Mouse (Mus musculus) embryonic facial prominence, embryonic 15.5 days (tissue): ENCODE measurements at regions not wholly inside any gene's neighbourhood (a gene's known extent, or its start where the extent isn't known, plus 50 kb on each side); places are given as distances from the start of the nearest gene placed in this dataset.

Experiments used
- ATAC-seq: fragments of 200-750 bp; cut with Nextera tagmentation; 2 replicates; pipeline ENCODE4 v1.8.0; 2017; ENCODE audit warnings: low read depth, moderate TSS enrichment; ENCODE audit not compliant: insufficient number of reproducible peaks, low FRiP score, low TSS enrichment
- H3K27ac ChIP-seq: fragments of 300-500 bp; sonication (generic); replicated peaks from 2 replicates; pipeline ENCODE4 v1.5.1; 2015; ENCODE audit warnings: mild to moderate bottlenecking, inconsistent platforms
- H3K27me3 ChIP-seq: fragments of 300-500 bp; sonication (generic); 2 replicates; pipeline ENCODE4 v1.6.1; 2015; ENCODE audit warnings: inconsistent platforms
- H3K36me3 ChIP-seq: fragments of 300-500 bp; sonication (generic); 2 replicates; pipeline ENCODE4 v1.6.1; 2015; ENCODE audit warnings: mild to moderate bottlenecking, inconsistent platforms
- H3K4me1 ChIP-seq: fragments of 300-500 bp; sonication (generic); 2 replicates; pipeline ENCODE4 v1.6.1; 2015; ENCODE audit warnings: inconsistent platforms
- H3K4me2 ChIP-seq: fragments of 300-500 bp; sonication (generic); replicated peaks from 2 replicates; pipeline ENCODE4 v1.6.1; 2015; ENCODE audit warnings: mild to moderate bottlenecking, inconsistent platforms
- H3K4me3 ChIP-seq: fragments of 300-500 bp; sonication (generic); replicated peaks from 2 replicates; pipeline ENCODE4 v1.5.1; 2015; ENCODE audit warnings: mild to moderate bottlenecking, inconsistent platforms
- H3K9ac ChIP-seq: fragments of 300-500 bp; sonication (generic); 2 replicates; pipeline ENCODE4 v1.6.1; 2015; ENCODE audit warnings: inconsistent platforms
- H3K9me3 ChIP-seq: fragments of 300-500 bp; sonication (generic); replicated peaks from 2 replicates; pipeline ENCODE4 v1.6.1; 2016; ENCODE audit warnings: inconsistent platforms
- WGBS: fragments of 180-500 bp; shearing (Covaris S2); methylation state at CpG from one replicate; pipeline ENCODE4 v1.1.7; 2015; 5-methylcytosine and 5-hydroxymethylcytosine counted together

DNA sequence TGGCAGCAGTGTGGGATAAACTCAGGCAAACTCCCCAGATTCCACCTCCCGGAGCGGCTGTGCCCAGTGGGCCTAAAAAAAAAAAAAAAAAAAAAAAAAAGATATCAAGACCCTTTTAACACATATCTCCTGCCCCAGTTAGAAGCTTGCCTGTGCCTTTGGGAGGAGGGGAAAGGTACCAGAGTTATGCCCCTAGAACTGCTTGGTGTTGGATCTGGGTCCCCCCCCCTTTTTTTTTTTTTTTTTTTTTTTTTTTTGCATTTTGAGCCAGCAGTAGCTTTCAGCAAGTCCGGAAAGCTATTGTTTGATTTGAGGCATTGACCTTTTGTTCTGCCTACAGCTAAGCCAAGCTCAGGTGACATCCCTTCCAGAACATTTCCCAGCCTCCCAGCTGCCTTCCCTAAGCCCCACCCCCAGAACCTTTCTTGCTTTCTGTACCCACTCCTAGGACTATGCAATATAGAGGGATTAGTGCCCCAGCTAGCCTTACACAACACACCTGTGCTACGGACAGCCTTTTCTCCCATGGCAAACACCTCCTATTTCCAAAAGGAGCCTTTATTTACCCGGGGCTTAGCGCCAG is 252.1 kb upstream of the Prok2 start:
- no peak overlapping the region for H3K27ac ChIP-seq
- no peak for ATAC-seq
- H3K27me3 ChIP-seq = no peaks in the 10 kb centered on the region; the same call in 1 of the 2 replicates
- H3K4me1 ChIP-seq = peaks cover 14% of the 10 kb centered on the region; the same call in 1 of the 2 replicates
- WGBS = 61% methylated on average over 6 of the region's 6 CpGs
- H3K36me3 ChIP-seq = no peaks in the 10 kb centered on the region
- H3K4me3 ChIP-seq = no peak overlapping the region
- H3K9me3 ChIP-seq = no peaks in the 10 kb centered on the region
- no peak overlapping the region for H3K4me2 ChIP-seq
- H3K9ac ChIP-seq = no peak overlapping the region

- Histone ChIP-seq H3K4me1 (peaks cover 20% of the 10 kb centered on the region), H3K9me3 (no peaks in the 10 kb centered on the region), H3K4me2 (no peak overlapping the region), H3K4me3 (no peak overlapping the region), H3K9ac (no peak overlapping the region), H3K27ac (no peak overlapping the region), H3K36me3 (no peaks in the 10 kb centered on the region), H3K27me3 (peaks cover 3% of the 10 kb centered on the region; the same call in 1 of the 2 replicates)
- 59% methylated on average over 5 of the region's 5 CpGs for WGBS
- ATAC-seq = no peak
These were observed 250.0 kb upstream of the Prok2 start for GRCm38 (mm10) chr6:99976144-99976543.

GRCm38 (mm10) chr6:99975486-99975885 is 249.3 kb upstream of the Prok2 start:
- ATAC-seq = no peak
- no peak overlapping the region for H3K9ac ChIP-seq
- no peak overlapping the region for H3K4me2 ChIP-seq
- H3K9me3 ChIP-seq = no peaks in the 10 kb centered on the region
- H3K27ac ChIP-seq = no peak overlapping the region
- no peaks in the 10 kb centered on the region for H3K36me3 ChIP-seq
- WGBS = 75% methylated on average over 7 of the region's 7 CpGs
- peaks cover 3% of the 10 kb centered on the region; the same call in 1 of the 2 replicates for H3K27me3 ChIP-seq
- no peak overlapping the region for H3K4me3 ChIP-seq
- H3K4me1 ChIP-seq = peaks cover 21% of the 10 kb centered on the region

- Histone ChIP-seq H3K9me3 (no peaks in the 10 kb centered on the region), H3K27me3 (peaks cover 3% of the 10 kb centered on the region; the same call in 1 of the 2 replicates), H3K36me3 (no peaks in the 10 kb centered on the region), H3K27ac (no peak overlapping the region), H3K4me3 (no peak overlapping the region), H3K4me2 (no peak overlapping the region), H3K4me1 (peaks cover 21% of the 10 kb centered on the region), H3K9ac (no peak overlapping the region)
- no peak for ATAC-seq
- WGBS = 74% methylated on average over 4 of the region's 4 CpGs
These were observed 248.3 kb upstream of the Prok2 start for GRCm38 (mm10) chr6:99974464-99974863.

GRCm38 (mm10) chr6:99971376-99971775 is 245.2 kb upstream of the Prok2 start:
- peaks cover 3% of the 10 kb centered on the region; the same call in 1 of the 2 replicates for H3K27me3 ChIP-seq
- 45% methylated on average over 9 of the region's 9 CpGs for WGBS
- H3K4me1 ChIP-seq = peaks cover 21% of the 10 kb centered on the region
- ATAC-seq = no peak
- H3K9me3 ChIP-seq = no peaks in the 10 kb centered on the region
- H3K4me2 ChIP-seq = no peak overlapping the region
- no peak overlapping the region for H3K27ac ChIP-seq
- H3K9ac ChIP-seq = no peak overlapping the region
- no peak overlapping the region for H3K4me3 ChIP-seq
- no peaks in the 10 kb centered on the region for H3K36me3 ChIP-seq

DNA sequence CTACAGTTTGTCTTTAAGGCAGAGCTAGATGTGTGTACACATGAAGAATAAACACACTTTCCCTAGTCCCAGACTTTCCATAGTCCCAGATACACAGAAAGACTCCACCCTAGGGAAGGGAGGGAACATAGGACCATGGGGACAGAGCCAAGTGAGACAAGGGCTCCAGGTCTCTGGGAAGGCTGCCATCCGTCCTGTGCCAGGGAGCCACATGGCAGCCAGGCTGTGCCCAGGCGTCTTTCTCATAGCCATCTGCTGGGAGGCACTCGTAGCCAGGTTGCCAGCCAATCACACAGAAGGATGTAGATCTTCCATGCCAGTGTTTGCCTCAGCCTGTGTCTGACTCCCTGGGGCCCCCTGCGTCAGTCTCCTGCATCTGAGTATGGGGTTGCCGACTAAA is 242.7 kb upstream of the Prok2 start:
- no peaks in the 10 kb centered on the region for H3K9me3 ChIP-seq
- H3K4me1 ChIP-seq = peaks cover 16% of the 10 kb centered on the region
- 0 out of 2 replicates have a peak, but pooled peaks have one; percentile 26 for ATAC-seq
- H3K4me3 ChIP-seq = no peak overlapping the region
- no peak overlapping the region for H3K27ac ChIP-seq
- peaks cover 3% of the 10 kb centered on the region; the same call in 1 of the 2 replicates for H3K27me3 ChIP-seq
- no peak overlapping the region for H3K4me2 ChIP-seq
- WGBS = 49% methylated on average over 5 of the region's 5 CpGs
- H3K9ac ChIP-seq = no peak overlapping the region
- H3K36me3 ChIP-seq = no peaks in the 10 kb centered on the region

- peaks cover 10% of the 10 kb centered on the region; the same call in 1 of the 2 replicates for H3K4me1 ChIP-seq
- WGBS = 83% methylated on average over 6 of the region's 6 CpGs
- H3K27me3 ChIP-seq = 0 out of 2 replicates have a peak, but pooled peaks cover 3% of the 10 kb centered on the region
- H3K9ac ChIP-seq = no peak overlapping the region
- no peak overlapping the region for H3K27ac ChIP-seq
- no peak overlapping the region for H3K4me2 ChIP-seq
- no peaks in the 10 kb centered on the region for H3K9me3 ChIP-seq
- no peak overlapping the region for H3K4me3 ChIP-seq
- no peak for ATAC-seq
- no peaks in the 10 kb centered on the region for H3K36me3 ChIP-seq
These were observed 241.3 kb upstream of the Prok2 start for GRCm38 (mm10) chr6:99967465-99967864.

DNA sequence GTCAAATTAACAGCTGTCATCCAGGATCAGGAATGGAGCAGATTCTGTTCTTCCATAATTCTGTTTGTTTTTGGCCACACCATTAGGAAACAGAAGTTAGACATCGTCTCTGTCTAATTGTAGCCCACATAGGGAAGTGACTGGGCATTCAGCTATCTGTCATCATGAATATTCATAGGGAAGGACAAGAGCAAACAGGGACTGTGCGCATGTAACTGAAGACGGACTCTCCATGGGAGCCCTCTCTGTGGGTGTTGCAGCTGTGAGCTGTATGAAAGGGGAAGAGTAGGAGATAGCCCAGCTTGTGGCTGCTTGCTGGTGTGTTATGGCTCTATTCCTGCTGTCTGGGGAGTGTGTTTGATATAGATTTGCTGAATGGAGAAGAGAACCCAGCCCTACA is 238.3 kb upstream of the Prok2 start:
- ATAC-seq = no peak
- Histone ChIP-seq H3K27ac (no peak overlapping the region), H3K4me1 (0 out of 2 replicates have a peak, but pooled peaks cover 9% of the 10 kb centered on the region), H3K27me3 (no peaks in the 10 kb centered on the region), H3K9ac (no peak overlapping the region), H3K4me2 (no peak overlapping the region), H3K9me3 (no peaks in the 10 kb centered on the region), H3K4me3 (no peak overlapping the region), H3K36me3 (no peaks in the 10 kb centered on the region)
- WGBS = 71% methylated on average over 3 of the region's 3 CpGs

- H3K27ac ChIP-seq = no peak overlapping the region
- no peak for ATAC-seq
- no peak overlapping the region for H3K4me2 ChIP-seq
- H3K9me3 ChIP-seq = no peaks in the 10 kb centered on the region
- no peak overlapping the region for H3K9ac ChIP-seq
- no peaks in the 10 kb centered on the region for H3K27me3 ChIP-seq
- H3K4me3 ChIP-seq = no peak overlapping the region
- H3K4me1 ChIP-seq = peaks cover 14% of the 10 kb centered on the region; the same call in 1 of the 2 replicates
- WGBS = 56% methylated on average over 4 of the region's 4 CpGs
- H3K36me3 ChIP-seq = no peaks in the 10 kb centered on the region
These were observed 237.8 kb upstream of the Prok2 start for GRCm38 (mm10) chr6:99964007-99964406.

DNA sequence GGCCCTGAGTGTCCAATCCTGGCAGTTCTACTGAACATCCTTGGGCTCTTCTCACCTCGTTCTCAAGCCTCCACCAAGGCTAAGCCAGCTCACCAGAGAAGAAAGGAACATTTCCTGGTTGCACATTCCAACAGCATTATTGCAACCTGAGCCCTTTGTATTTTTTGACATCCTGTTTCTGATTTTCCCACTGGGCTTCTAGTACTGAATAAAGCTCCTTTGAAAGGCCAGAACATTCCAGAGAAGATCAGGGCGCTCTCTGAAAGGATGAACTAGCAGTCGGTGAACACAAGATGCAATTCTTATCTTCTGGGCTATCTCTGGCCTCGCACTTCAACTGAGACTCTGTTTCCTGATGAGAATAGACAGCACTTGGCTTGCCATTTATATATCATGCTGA is 233.2 kb upstream of the Prok2 start:
- no peak overlapping the region for H3K4me2 ChIP-seq
- peaks cover 11% of the 10 kb centered on the region; the same call in 1 of the 2 replicates for H3K4me1 ChIP-seq
- ATAC-seq = no peak
- H3K4me3 ChIP-seq = no peak overlapping the region
- no peaks in the 10 kb centered on the region for H3K27me3 ChIP-seq
- 30% methylated on average over 4 of the region's 4 CpGs for WGBS
- no peaks in the 10 kb centered on the region for H3K36me3 ChIP-seq
- no peaks in the 10 kb centered on the region for H3K9me3 ChIP-seq
- no peak overlapping the region for H3K9ac ChIP-seq
- no peak overlapping the region for H3K27ac ChIP-seq

DNA sequence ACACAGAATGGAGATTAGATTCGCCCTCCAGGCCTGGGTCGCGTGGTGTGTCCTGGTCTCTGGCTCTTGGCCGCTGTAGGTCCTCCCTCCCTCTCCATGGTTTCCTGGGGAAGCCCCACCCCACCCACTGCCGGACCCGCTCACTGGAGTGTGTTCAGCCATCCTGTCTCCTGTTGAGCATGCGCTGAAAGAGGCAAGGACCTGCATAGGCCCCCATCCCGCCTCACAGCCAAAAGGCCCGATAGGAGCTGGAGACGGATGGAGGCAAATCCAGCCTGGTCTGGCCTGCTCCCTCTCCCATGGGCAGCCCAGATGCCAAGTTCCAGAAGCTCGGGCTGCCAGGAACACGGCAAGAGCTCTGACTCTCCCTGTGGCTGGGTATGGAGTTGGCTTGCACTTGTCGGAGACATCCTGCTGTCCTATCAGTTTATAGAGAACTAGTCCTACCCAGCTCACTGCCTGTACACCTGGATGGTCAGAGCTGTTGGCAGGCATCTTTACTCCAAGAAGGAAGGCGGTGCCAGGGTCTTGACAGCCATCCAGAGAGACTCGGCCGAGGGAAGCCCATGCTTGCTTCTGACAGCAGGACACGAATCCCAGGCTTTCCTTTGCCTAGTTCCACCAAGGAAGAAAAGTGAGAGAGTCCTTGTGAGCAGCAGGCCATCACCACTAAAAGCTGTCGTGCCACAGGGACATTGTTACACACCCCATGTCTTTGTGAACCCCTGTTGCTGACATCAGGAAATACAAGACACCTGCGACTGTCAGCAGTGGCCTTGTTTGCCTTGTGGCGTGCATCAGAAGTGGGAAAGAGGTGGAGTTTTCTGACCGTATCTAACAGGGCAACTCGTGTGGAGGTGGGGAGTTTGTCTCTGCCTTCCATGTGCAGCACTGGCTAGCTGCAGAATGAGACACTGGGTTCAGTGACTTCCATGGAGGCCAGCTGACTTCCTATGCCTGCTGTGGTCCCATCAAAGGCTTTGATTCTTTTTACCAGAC is 228.9 kb upstream of the Prok2 start:
- Histone ChIP-seq H3K9me3 (no peaks in the 10 kb centered on the region), H3K27me3 (no peaks in the 10 kb centered on the region), H3K27ac (no peak overlapping the region), H3K4me3 (no peak overlapping the region), H3K36me3 (no peaks in the 10 kb centered on the region), H3K4me2 (no peak overlapping the region), H3K9ac (no peak overlapping the region), H3K4me1 (peaks cover 8% of the 10 kb centered on the region; the same call in 1 of the 2 replicates)
- no peak for ATAC-seq
- WGBS = 74% methylated on average over 22 of the region's 22 CpGs
